Mouse (Mus musculus) right cerebral cortex, postnatal 10 days (tissue): ENCODE measurements around the gene Sun2.

Experiments used
- DNase-seq, 2 experiments: peaks; one replicate each; pipeline ENCODE4 v3.0.0; 2021; ENCODE audit warnings: low spot score in 2 of 2

Sun2 gene

GRCm38 (mm10) chr15:79741921-79742705 is at the start of gene Sun2:
TSS of gene Sun2 (minus strand) at chr15:79742536.
- DNase-seq = peak; percentile 96

GRCm38 (mm10) chr15:79791502-79791901 is 49.2 kb upstream of the Sun2 start:
- DNase-seq = no peak

- DNase-seq = no peak
These were observed 48.6 kb upstream of the Sun2 start for GRCm38 (mm10) chr15:79790905-79791304.

- DNase-seq = peak in 1 of 2 experiments; percentile 20
These were observed 47.8 kb upstream of the Sun2 start for GRCm38 (mm10) chr15:79790111-79790510.

- peak; percentile 40 to 44 for DNase-seq
These were observed 45.5 kb upstream of the Sun2 start for GRCm38 (mm10) chr15:79787815-79788214.

- peak in 1 of 2 experiments; percentile 16 for DNase-seq
These were observed 42.7 kb upstream of the Sun2 start for GRCm38 (mm10) chr15:79785056-79785455.

GRCm38 (mm10) chr15:79777749-79778148 is 35.4 kb upstream of the Sun2 start, which contains the start of gene Dnal4:
TSS of gene Dnal4 (minus strand) at chr15:79777849.
- DNase-seq = no peak

GRCm38 (mm10) chr15:79775662-79776061 is 33.3 kb upstream of the Sun2 start:
- DNase-seq = no peak

- peak; percentile 97 to 98 for DNase-seq
These were observed 32.0 kb upstream of the Sun2 start for GRCm38 (mm10) chr15:79774117-79775027.

- peak; percentile 54 to 74 for DNase-seq
These were observed 28.4 kb upstream of the Sun2 start for GRCm38 (mm10) chr15:79770629-79771240.

- peak in 1 of 2 experiments; percentile 27 for DNase-seq
These were observed 26.0 kb upstream of the Sun2 start for GRCm38 (mm10) chr15:79768302-79768701.

GRCm38 (mm10) chr15:79767327-79767961 is 25.1 kb upstream of the Sun2 start:
- peak in 1 of 2 experiments; percentile 17 for DNase-seq

- peak; percentile 50 to 67 for DNase-seq
These were observed 24.3 kb upstream of the Sun2 start for GRCm38 (mm10) chr15:79766586-79767071.

GRCm38 (mm10) chr15:79766168-79766567 is 23.8 kb upstream of the Sun2 start:
- DNase-seq = peak in 1 of 2 experiments; percentile 20

- peak; percentile 51 to 59 for DNase-seq
These were observed 23.0 kb upstream of the Sun2 start for GRCm38 (mm10) chr15:79765361-79765760.

- peak; percentile 57 to 72 for DNase-seq
These were observed 22.4 kb upstream of the Sun2 start for GRCm38 (mm10) chr15:79764539-79765267.

- DNase-seq = peak; percentile 41 to 43
These were observed 21.4 kb upstream of the Sun2 start for GRCm38 (mm10) chr15:79763601-79764246.

- peak in 1 of 2 experiments; percentile 20 for DNase-seq
These were observed 20.7 kb upstream of the Sun2 start for GRCm38 (mm10) chr15:79763001-79763400.

- peak in 1 of 2 experiments; percentile 52 for DNase-seq
These were observed 18.6 kb upstream of the Sun2 start for GRCm38 (mm10) chr15:79760956-79761355.

- peak in 1 of 2 experiments; percentile 19 for DNase-seq
These were observed 14.8 kb upstream of the Sun2 start for GRCm38 (mm10) chr15:79757118-79757517.
